Mouse (Mus musculus): ENCODE data around the gene Slc5a12.

GRCm38 (mm10) chr2:110590007-110590406 lies 7.1 kb upstream of the Slc5a12 start:
- no peak for TF ChIP-seq CTCF (IDR thresholded peaks at IDR 0.05; ENCODE audit: insufficient read depth, low read depth, low read length)
- no peak for TF ChIP-seq POLR2A (IDR thresholded peaks at IDR 0.05; ENCODE audit: insufficient read depth, low read depth, low read length)
